Mouse (Mus musculus) heart, adult 2 months (tissue): ENCODE results near the gene Hnrnpa2b1.

ENCODE experiments used
- CTCF ChIP-seq: fragments of 200-600 bp; IDR thresholded peaks from 2 replicates; pipeline ENCODE4 v1.8.1; 2022; ENCODE audit warnings: antibody characterized with exemption, mild to moderate bottlenecking, moderate library complexity
- POLR2A ChIP-seq: fragments of 200-500 bp; IDR thresholded peaks from 2 replicates; pipeline ENCODE4 v1.6.1; 2011; ENCODE audit warnings: mild to moderate bottlenecking, low read depth, low read length, control low read depth; ENCODE audit not compliant: insufficient read depth

- TF ChIP-seq CTCF (no peak), POLR2A (no peak)
Observed at GRCm38 (mm10) chr6:51460363-51460762, 9.3 kb downstream of the Hnrnpa2b1 start.
